Mouse (Mus musculus) T-helper 17 cell (primary cell): ENCODE data around the gene Vmn1r88.
"Not testable (repeated sequence)": the region's sequence is repeated elsewhere in the genome, so short reads cannot be mapped to it uniquely, and the experiment has no call there.

Experiments
- in situ Hi-C, 2 experiments: fragments of 300-600 bp; cut with MboI, MseI; formaldehyde crosslinking; loops; 1 replicate in 1 of 2; 2 replicates in 1 of 2; pipeline ENCODE4 v1.15.1; 2025; ENCODE audit warnings: high pct_unique_total_duplicates in 2 of 2

The Vmn1r88 gene

GRCm38 (mm10) chr7:13159268-13159667 lies at the start of gene Vmn1r88:
Vmn1r88 (plus strand) TSS chr7:13159568.
- in situ Hi-C loops = no loop called here

DNA sequence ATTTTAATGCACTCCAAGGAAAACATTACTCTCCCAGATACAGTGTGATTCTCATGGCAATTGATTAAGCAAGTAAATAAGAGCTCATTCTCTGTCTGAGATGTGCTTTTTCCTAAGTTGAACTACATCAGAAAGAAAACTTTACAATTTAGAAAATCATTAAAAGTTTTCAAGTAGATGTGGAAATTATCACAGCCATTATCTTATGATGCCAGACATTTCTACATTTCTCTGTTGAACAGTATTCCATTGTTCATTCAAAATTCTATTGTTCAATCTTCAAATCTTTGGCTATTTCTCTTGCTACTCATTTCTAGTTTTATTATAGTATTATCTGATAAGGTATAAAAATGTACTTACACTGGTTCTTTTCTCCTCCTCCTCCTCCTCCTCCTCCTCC lies 39.6 kb upstream of the Vmn1r88 start, which contains the start of gene Vmn1r86:
Vmn1r86 (minus strand) TSS at position 101 of the 400 bp plus-strand sequence.
- in situ Hi-C loops = no loop called here

DNA sequence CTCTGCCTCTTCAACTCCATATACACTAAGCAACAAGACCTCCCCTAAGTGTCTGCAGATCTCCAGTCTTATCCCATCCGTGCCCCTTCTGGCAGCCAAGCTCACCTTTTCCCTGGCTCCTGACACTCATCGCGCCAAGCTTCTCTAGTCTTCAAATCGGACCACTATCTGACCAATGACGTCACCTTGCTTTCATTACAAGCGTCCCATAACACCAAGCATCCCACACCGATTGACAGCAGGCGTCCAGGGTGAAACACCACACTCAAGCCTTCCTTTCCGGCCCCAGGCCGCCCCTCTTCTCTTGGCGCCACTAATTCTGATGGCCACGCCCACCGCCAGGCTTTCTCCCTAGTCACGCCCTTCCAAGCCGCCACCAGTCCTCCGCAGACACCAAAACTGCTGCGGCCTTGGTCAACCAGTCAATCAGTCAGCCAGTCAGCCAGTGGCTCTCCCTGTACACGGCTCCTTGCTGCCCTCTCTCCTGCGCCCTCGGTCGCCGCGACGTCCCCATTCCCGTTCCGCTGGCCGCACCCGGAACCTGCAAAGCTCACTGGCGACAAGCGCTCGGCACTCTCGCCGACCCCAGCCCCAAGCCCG lies 35.7 kb upstream of the Vmn1r88 start:
- in situ Hi-C loops = not testable (repeated sequence)

DNA sequence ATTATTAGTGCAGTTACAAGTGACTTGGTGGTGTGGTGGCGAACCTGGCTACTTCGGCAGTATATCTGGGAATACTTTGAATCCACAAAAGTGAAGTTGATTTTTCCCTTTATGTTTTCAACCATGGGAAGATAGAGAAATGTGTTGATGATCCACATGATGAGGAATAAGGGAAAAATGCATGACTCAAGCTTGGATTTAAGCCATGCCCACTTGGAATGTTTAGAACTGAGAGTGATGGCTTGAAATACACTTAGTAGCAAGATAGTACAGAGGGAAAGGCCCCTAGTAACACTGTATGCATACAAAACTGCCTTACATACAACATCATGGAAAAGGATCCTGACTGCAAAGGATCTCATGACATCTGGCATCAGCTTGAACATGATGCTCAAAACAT lies 27.5 kb upstream of the Vmn1r88 start:
- in situ Hi-C loops = no loop called here

DNA sequence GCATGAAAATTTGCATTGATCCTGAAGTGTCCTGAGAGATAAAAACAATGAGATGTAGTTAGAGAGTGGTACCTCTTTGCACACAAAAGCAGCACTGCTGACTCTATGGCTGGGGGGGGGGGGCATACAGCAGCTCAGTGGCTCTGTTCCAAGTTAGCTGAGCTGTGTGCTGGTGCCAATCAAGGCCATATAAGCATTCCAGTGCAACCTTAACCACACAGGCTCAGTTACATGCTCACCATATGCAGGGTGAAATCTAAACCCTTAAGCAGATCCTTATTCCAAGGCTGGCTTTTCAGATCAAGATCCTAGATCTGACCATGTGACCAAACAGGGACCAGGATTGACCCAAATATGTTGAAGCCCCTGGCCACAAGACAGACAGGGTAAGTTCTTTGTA lies 22.0 kb upstream of the Vmn1r88 start:
- in situ Hi-C loops = no loop called here

GRCm38 (mm10) chr7:13140057-13140456 lies 19.3 kb upstream of the Vmn1r88 start, which contains the start of gene Vmn1r87:
Vmn1r87 (minus strand) TSS chr7:13140157.
- in situ Hi-C loops = no loop called here

DNA sequence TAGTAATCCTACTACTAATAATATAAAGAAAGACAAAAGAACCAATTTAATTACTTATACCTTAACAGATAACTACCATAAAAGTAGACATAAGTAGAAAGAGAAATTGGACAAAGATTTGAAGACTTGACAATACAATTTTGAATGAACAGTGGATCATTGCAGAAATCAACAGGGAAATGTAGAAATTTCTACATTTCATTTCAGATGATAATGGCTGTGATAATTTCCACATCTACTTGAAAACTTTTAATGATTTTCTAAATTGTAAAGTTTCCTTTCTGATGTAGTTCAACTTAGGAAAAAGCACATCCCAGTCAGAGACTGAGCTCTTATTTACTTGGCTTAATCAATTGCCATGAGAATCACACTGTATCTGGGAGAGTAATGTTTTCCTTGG lies 53.4 kb downstream of the Vmn1r88 start, which contains the start of gene Vmn1r89:
Vmn1r89 (plus strand) TSS at position 301 of the 400 bp plus-strand sequence.
- in situ Hi-C loops = no loop called here
